Mouse (Mus musculus) CH12.LX (cell line): ENCODE measurements at regions not wholly inside any gene's neighbourhood (a gene's known extent, or its start where the extent isn't known, plus 50 kb on each side); places are given as distances from the start of the nearest gene placed in this dataset.

Experiments
- DNase-seq: peaks from one replicate; pipeline ENCODE4 v3.0.0-alpha.2; 2013; ENCODE audit errors: extremely low read depth
- H3K27ac ChIP-seq: 2 replicates; pipeline ENCODE4 v1.5.1; 2012; ENCODE audit warnings: low read depth, mild to moderate bottlenecking, control low read depth, moderate library complexity; ENCODE audit not compliant: insufficient read depth
- H3K27me3 ChIP-seq: replicated peaks from 2 replicates; pipeline ENCODE3; 2012; ENCODE audit warnings: inconsistent platforms
- H3K36me3 ChIP-seq, 2 experiments: replicated peaks in 1 of 2; 2 replicates each; pipeline versions ENCODE3 to v1.6.1; 2012; ENCODE audit warnings: inconsistent platforms in 1 of 2, low read length in 1 of 2, mild to moderate bottlenecking in 1 of 2, mixed read lengths in 1 of 2, moderate library complexity in 1 of 2; ENCODE audit not compliant: control insufficient read depth in 1 of 2, insufficient read depth in 1 of 2
- H3K4me1 ChIP-seq, 2 experiments: 2 replicates each; pipeline ENCODE4 v1.6.1; 2012; ENCODE audit warnings: inconsistent platforms in 1 of 2, moderate library complexity in 1 of 2; ENCODE audit not compliant: insufficient read depth in 2 of 2, control insufficient read depth in 1 of 2
- H3K4me2 ChIP-seq: 2 replicates; pipeline ENCODE4 v1.6.1; 2012; ENCODE audit warnings: low read depth, mild to moderate bottlenecking, control low read depth; ENCODE audit not compliant: poor library complexity, insufficient read depth, severe bottlenecking
- H3K4me3 ChIP-seq, 3 experiments: fragments of 150-350 bp in 1 of 3; sonication (generic) in 1 of 3; replicated peaks in 1 of 3; 2 replicates each; pipeline versions ENCODE3 to v1.5.1; 2011 to 2012; ENCODE audit warnings: low read depth in 2 of 3, low read length in 2 of 3, mild to moderate bottlenecking in 2 of 3, moderate library complexity in 2 of 3, control low read depth in 1 of 3, improper control_type of control experiment in 1 of 3, inconsistent platforms in 1 of 3, mixed read lengths in 1 of 3; ENCODE audit not compliant: poor library complexity in 1 of 3
- H3K79me2 ChIP-seq: replicated peaks from 2 replicates; pipeline ENCODE4 v1.6.1; 2012; ENCODE audit warnings: mild to moderate bottlenecking, moderate library complexity; ENCODE audit not compliant: control insufficient read depth, poor library complexity, insufficient read depth, severe bottlenecking; ENCODE audit errors: extremely low read depth
- H3K9ac ChIP-seq: 2 replicates; pipeline ENCODE4 v1.6.1; 2012; ENCODE audit warnings: low read depth, mild to moderate bottlenecking, control low read depth, moderate library complexity; ENCODE audit not compliant: insufficient read depth
- H3K9me3 ChIP-seq: replicated peaks from 2 replicates; pipeline ENCODE3; 2012; ENCODE audit warnings: low read length, inconsistent platforms, mixed read lengths
- BHLHE40 ChIP-seq: IDR thresholded peaks from 2 replicates; pipeline ENCODE4 v1.6.1; 2011; ENCODE audit warnings: mild to moderate bottlenecking, low read depth, low read length, improper control_type of control experiment
- CHD2 ChIP-seq: IDR thresholded peaks from 2 replicates; pipeline ENCODE4 v1.6.1; 2011; ENCODE audit warnings: low read length, improper control_type of control experiment
- E2F4 ChIP-seq: IDR thresholded peaks from 2 replicates; pipeline ENCODE4 v1.6.1; 2011; ENCODE audit warnings: low read depth, low read length, improper control_type of control experiment; ENCODE audit not compliant: insufficient replicate concordance
- EP300 ChIP-seq: IDR thresholded peaks from 2 replicates; pipeline ENCODE4 v1.6.1; 2011; ENCODE audit warnings: low read length, improper control_type of control experiment
- ETS1 ChIP-seq: conservative IDR thresholded peaks from 2 replicates; pipeline ENCODE4 v1.6.1; 2012; ENCODE audit warnings: low read depth, mild to moderate bottlenecking, inconsistent platforms, low read length, improper control_type of control experiment, moderate library complexity
- GABPA ChIP-seq: IDR thresholded peaks from 2 replicates; pipeline ENCODE4 v1.6.1; 2012; ENCODE audit warnings: low read depth, low read length, improper control_type of control experiment, inconsistent platforms; ENCODE audit not compliant: insufficient replicate concordance
- HCFC1 ChIP-seq: IDR thresholded peaks from 2 replicates; pipeline ENCODE4 v1.6.1; 2012; ENCODE audit warnings: low read depth, mild to moderate bottlenecking, inconsistent platforms, low read length, improper control_type of control experiment
- IRF4 ChIP-seq: IDR thresholded peaks from 2 replicates; pipeline ENCODE4 v1.6.1; 2014; ENCODE audit warnings: low read depth, mild to moderate bottlenecking, inconsistent platforms, low read length, improper control_type of control experiment
- JUN ChIP-seq: IDR thresholded peaks from 2 replicates; pipeline ENCODE4 v1.6.1; 2011; ENCODE audit warnings: low read depth, mild to moderate bottlenecking, low read length, improper control_type of control experiment, moderate library complexity; ENCODE audit not compliant: insufficient read depth
- KAT2A ChIP-seq: IDR thresholded peaks from 2 replicates; pipeline ENCODE4 v1.6.1; 2012; ENCODE audit warnings: low read length, improper control_type of control experiment, inconsistent platforms; ENCODE audit not compliant: insufficient replicate concordance
- MAFK ChIP-seq: IDR thresholded peaks from 2 replicates; pipeline ENCODE4 v1.6.1; 2011; ENCODE audit warnings: low read length, improper control_type of control experiment; ENCODE audit not compliant: insufficient replicate concordance
- MAZ ChIP-seq: IDR thresholded peaks from 2 replicates; pipeline ENCODE4 v1.6.1; 2012; ENCODE audit warnings: low read depth, mild to moderate bottlenecking, inconsistent platforms, low read length, improper control_type of control experiment, moderate library complexity
- MXI1 ChIP-seq: IDR thresholded peaks from 2 replicates; pipeline ENCODE4 v1.6.1; 2011; ENCODE audit warnings: mild to moderate bottlenecking, low read depth, low read length, improper control_type of control experiment
- MYC ChIP-seq: IDR thresholded peaks from 2 replicates; pipeline ENCODE4 v1.6.1; 2011; ENCODE audit warnings: low read depth, mild to moderate bottlenecking, improper control_type of control experiment, low read length
- NELFE ChIP-seq: IDR thresholded peaks from 2 replicates; pipeline ENCODE4 v1.6.1; 2011; ENCODE audit warnings: low read depth, low read length, improper control_type of control experiment
- NRF1 ChIP-seq: IDR thresholded peaks from 2 replicates; pipeline ENCODE4 v1.6.1; 2014; ENCODE audit warnings: low read depth, mild to moderate bottlenecking, inconsistent platforms, low read length, improper control_type of control experiment, moderate library complexity
- PAX5 ChIP-seq: IDR thresholded peaks from 2 replicates; pipeline ENCODE4 v1.6.1; 2012; ENCODE audit warnings: low read length, inconsistent platforms, mixed read lengths
- POLR2A ChIP-seq: IDR thresholded peaks from 2 replicates; pipeline ENCODE4 v1.6.1; 2011; ENCODE audit warnings: low read depth, mild to moderate bottlenecking, improper control_type of control experiment, low read length
- POLR2AphosphoS2 ChIP-seq: IDR thresholded peaks from 2 replicates; pipeline ENCODE4 v1.6.1; 2011; ENCODE audit warnings: low read depth, low read length, improper control_type of control experiment
- RAD21 ChIP-seq: IDR thresholded peaks from 2 replicates; pipeline ENCODE4 v1.6.1; 2011; ENCODE audit warnings: low read depth, mild to moderate bottlenecking, low read length, improper control_type of control experiment, moderate library complexity
- RCOR1 ChIP-seq: conservative IDR thresholded peaks from 2 replicates; pipeline ENCODE4 v1.6.1; 2012; ENCODE audit warnings: low read depth, mild to moderate bottlenecking, inconsistent platforms, low read length, improper control_type of control experiment
- TBP ChIP-seq: conservative IDR thresholded peaks from 2 replicates; pipeline ENCODE4 v1.6.1; 2011; ENCODE audit warnings: low read depth, low read length, improper control_type of control experiment
- UBTF ChIP-seq: IDR thresholded peaks from 2 replicates; pipeline ENCODE4 v1.6.1; 2012; ENCODE audit warnings: low read depth, mild to moderate bottlenecking, inconsistent platforms, low read length, improper control_type of control experiment, moderate library complexity
- USF1 ChIP-seq: IDR thresholded peaks from 2 replicates; pipeline ENCODE4 v1.6.1; 2014; ENCODE audit warnings: low read depth, mild to moderate bottlenecking, inconsistent platforms, low read length, improper control_type of control experiment
- ZKSCAN1 ChIP-seq: IDR thresholded peaks from 2 replicates; pipeline ENCODE4 v1.6.1; 2012; ENCODE audit warnings: low read depth, inconsistent platforms, low read length, improper control_type of control experiment, borderline replicate concordance
- ZMIZ1 ChIP-seq: IDR thresholded peaks from 2 replicates; pipeline ENCODE4 v1.6.1; 2012; ENCODE audit warnings: low read depth, mild to moderate bottlenecking, inconsistent platforms, low read length, improper control_type of control experiment
- ZNF384 ChIP-seq: IDR thresholded peaks from 2 replicates; pipeline ENCODE4 v1.6.1; 2012; ENCODE audit warnings: low read depth, low read length, improper control_type of control experiment, inconsistent platforms
- dilution Hi-C: fragments of 300-500 bp; cut with MboI; formaldehyde crosslinking; loops from 2 replicates; pipeline ENCODE4 v1.14.3; 2020; ENCODE audit warnings: low sequenced_read_pairs; ENCODE audit not compliant: extremely low pct_unique_long_range_greater_than_20kb, extremely low pct_ligation_motif_present
- in situ Hi-C: fragments of 300-500 bp; cut with MboI; formaldehyde crosslinking; loops from 3 replicates; pipeline ENCODE4 v1.14.3; 2019; ENCODE audit warnings: low sequenced_read_pairs, low pct_ligation_motif_present, low pct_unique_long_range_greater_than_20kb, mixed read lengths

GRCm38 (mm10) chr8:127939284-127939985, 419.0 kb upstream of the Nrp1 start:
- peaks cover 0 to 32% of the 10 kb centered on the region in 2 experiments; a peak in 3 of 4 replicates for H3K4me1 ChIP-seq
- no peaks in the 10 kb centered on the region for H3K79me2 ChIP-seq
- H3K9ac ChIP-seq = no peak overlapping the region
- in situ Hi-C loops (no loop called here), dilution Hi-C loops (no loop called here)
- H3K4me2 ChIP-seq = peak overlapping the region; percentile 19; the same call in 1 of the 2 replicates
- no peaks in the 10 kb centered on the region for H3K27me3 ChIP-seq
- no peaks in the 10 kb centered on the region for H3K9me3 ChIP-seq
- H3K27ac ChIP-seq = no peak overlapping the region
- TF ChIP-seq PAX5 = no peak
- TF ChIP-seq IRF4 = no peak
- no peak for TF ChIP-seq JUN
- no peak for TF ChIP-seq POLR2AphosphoS2
- TF ChIP-seq USF1 = no peak
- no peak for TF ChIP-seq RAD21
- TF ChIP-seq RCOR1 = no peak
- no peak for TF ChIP-seq KAT2A
- no peak for TF ChIP-seq MXI1
- no peak for TF ChIP-seq EP300
- TF ChIP-seq NELFE = no peak
- no peak for TF ChIP-seq ETS1
- no peak for TF ChIP-seq GABPA
- TF ChIP-seq MAFK = no peak
- TF ChIP-seq HCFC1 = no peak
- no peak for TF ChIP-seq ZKSCAN1
- no peak for TF ChIP-seq ZNF384
- no peak overlapping the region for H3K4me3 ChIP-seq
- no peak for DNase-seq
- no peaks in the 10 kb centered on the region for H3K36me3 ChIP-seq

- Histone ChIP-seq H3K9ac (no peak overlapping the region), H3K36me3 (no peaks in the 10 kb centered on the region), H3K4me1 (peaks cover 0 to 36% of the 10 kb centered on the region in 2 experiments; a peak in 3 of 4 replicates), H3K27me3 (no peaks in the 10 kb centered on the region), H3K27ac (no peak overlapping the region), H3K9me3 (no peaks in the 10 kb centered on the region), H3K4me2 (0 out of 2 replicates have a peak overlapping the region, but pooled peaks have one; percentile 19), H3K79me2 (no peaks in the 10 kb centered on the region), H3K4me3 (no peak overlapping the region)
- TF ChIP-seq TBP = no peak
- no peak for TF ChIP-seq MAFK
- no peak for TF ChIP-seq CHD2
- TF ChIP-seq MAZ = no peak
- no peak for TF ChIP-seq ZKSCAN1
- no peak for TF ChIP-seq NRF1
- TF ChIP-seq IRF4 = no peak
- no peak for TF ChIP-seq MXI1
- TF ChIP-seq JUN = no peak
- no peak for TF ChIP-seq E2F4
- no peak for TF ChIP-seq KAT2A
- TF ChIP-seq UBTF = no peak
- no peak for TF ChIP-seq POLR2A
- no peak for TF ChIP-seq MYC
- no peak for TF ChIP-seq EP300
- no peak for TF ChIP-seq ZMIZ1
- TF ChIP-seq ETS1 = no peak
- TF ChIP-seq USF1 = no peak
- TF ChIP-seq BHLHE40 = no peak
- DNase-seq = no peak
- dilution Hi-C loops = no loop called here
- in situ Hi-C loops = no loop called here
Measured at GRCm38 (mm10) chr8:127939986-127940359, 418.4 kb upstream of the Nrp1 start.
